Mouse (Mus musculus) 3134 (cell line): ENCODE data around the gene Dmrta2.
A peak's percentile ranks its signal among the peaks of the same experiment; 100 is the strongest.

Experiments
- DNase-seq: peaks from one replicate; pipeline ENCODE4 v3.0.0-alpha.2; 2011; ENCODE audit warnings: low spot score; ENCODE audit not compliant: insufficient read length; ENCODE audit errors: extremely low read depth

The Dmrta2 gene

DNA sequence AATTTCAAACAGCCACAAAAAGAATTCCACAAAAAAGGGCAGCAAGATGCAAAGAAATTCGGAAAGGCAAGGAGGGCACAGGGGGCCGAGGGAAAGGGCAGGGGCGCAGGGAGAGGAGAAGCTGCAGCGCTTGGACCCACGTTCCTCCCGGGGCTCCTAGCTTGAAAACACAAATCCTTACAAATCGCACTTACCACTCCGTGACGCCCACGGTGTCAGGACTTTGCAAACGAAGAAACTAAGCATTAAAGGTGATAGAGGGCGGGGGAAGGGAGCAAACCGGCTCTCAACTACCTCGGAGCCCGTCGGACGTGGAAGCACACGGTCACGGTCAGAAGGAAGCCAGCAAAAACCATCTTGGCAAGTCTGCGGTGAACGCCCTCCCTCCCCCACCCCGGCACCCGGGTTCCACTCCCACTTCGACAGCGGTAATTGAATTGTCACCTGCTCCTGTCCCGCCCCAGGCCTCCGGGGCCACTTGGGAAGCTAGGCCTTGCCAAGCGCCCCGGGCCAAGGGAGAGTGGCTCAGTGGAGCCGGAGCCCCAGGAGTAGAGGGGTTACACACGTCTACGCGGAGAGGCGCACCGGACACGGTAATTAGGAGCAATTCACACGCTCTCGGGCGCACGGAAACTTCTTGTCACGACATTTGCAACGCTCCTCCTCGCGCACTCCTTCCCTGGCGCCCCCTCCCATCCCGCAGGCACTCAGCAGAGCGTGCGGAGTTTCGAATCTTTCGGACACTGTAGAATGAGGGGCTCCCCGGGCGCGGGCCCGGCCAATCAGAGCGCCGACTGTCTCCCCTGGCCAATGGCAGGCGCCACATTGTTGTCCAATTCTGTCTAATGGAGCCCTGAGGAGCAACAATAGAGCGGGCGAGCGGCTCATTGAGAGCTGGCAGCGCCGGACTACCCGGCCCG, at the start of gene Dmrta2:
Dmrta2 (plus strand) TSS at position 906 of the 920 bp plus-strand sequence.
- DNase-seq: peak; percentile 91

DNA sequence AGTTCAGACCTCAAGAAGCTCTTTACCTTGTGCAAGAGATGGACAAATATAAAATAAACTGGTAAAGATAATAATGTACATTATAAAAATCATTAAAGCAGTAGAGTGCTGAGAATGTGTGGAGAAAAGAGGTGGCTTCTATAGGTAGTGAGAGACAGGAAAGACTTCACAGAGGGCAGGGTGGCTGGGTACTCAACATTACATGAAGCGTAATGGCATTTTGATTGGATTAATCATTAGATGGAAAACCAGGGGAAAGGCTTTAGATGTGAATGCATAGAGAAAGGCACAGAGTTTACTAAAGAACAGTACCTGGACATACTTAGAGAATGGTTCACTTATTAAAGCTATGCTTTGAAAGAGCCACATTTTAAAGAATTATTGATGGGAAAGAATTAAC, 48.8 kb upstream of the Dmrta2 start:
- DNase-seq: no peak

- no peak for DNase-seq
These were observed 47.4 kb upstream of the Dmrta2 start for GRCm38 (mm10) chr4:109930445-109930844.

DNA sequence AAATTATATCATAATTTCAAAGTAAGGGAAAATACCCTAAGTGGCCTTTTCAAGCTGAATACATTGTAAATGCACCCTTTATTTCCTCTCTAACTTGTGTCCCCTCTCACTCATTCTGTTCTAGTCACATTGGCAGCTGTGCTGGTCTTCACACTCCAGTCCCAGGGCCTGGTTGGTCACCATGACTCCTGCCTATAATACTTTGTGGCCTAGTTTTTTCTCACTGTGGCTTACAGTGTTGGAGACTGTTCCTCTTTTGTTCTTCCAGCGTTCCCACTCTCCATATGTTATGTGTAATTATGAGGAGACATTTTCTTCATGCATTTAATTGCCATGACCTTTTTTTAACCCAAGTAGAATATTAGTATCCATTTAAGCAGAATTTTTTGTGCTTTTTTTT, 46.9 kb upstream of the Dmrta2 start:
- DNase-seq: no peak

GRCm38 (mm10) chr4:109936557-109936956, 41.3 kb upstream of the Dmrta2 start:
- no peak for DNase-seq

GRCm38 (mm10) chr4:109939291-109939690, 38.6 kb upstream of the Dmrta2 start:
- DNase-seq: no peak

DNA sequence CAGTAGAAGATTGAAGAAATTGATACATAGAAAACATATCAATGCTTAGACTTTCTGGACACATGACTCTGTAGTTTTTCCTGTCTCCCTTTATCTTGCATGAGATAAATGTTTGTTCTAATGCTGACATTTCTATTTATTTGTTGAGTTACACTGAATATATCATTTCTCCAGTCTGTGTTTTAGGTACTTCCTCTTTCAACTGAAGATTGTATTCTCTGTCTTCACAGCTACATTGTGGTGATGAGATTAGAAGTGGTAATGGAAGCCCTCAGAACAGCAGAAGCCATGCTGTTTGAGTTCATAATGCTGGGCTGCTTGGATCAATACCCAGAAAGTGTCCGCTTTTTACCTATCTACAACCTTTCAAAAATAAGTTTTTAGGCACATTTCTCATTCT, 32.3 kb upstream of the Dmrta2 start:
- no peak for DNase-seq

- DNase-seq: no peak
These were observed 28.5 kb upstream of the Dmrta2 start for GRCm38 (mm10) chr4:109949307-109949706.

DNA sequence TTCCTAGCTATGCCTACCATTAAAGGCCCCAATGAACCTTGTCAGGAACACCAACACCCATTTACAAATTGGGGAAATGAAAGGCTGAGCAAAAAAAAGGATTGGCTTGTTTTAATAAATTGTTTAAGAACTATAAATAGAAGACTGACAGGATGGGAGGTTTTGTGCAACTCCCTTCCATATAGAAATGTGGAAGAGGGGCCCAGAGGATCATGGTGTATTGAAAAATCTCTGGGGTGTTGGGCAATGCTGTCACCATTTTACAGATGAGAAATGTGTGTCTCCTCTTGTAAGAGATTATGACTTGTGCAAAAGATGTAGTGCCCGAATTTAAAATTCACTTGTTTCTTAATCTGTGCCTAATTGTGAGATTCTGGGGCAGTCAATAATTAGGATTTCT, 24.3 kb upstream of the Dmrta2 start:
- no peak for DNase-seq

GRCm38 (mm10) chr4:109960201-109960935, 17.5 kb upstream of the Dmrta2 start:
- no peak for DNase-seq

- DNase-seq: no peak
These were observed 14.1 kb upstream of the Dmrta2 start for GRCm38 (mm10) chr4:109963570-109964279.

GRCm38 (mm10) chr4:109969561-109969960, 8.3 kb upstream of the Dmrta2 start:
- DNase-seq: no peak

DNA sequence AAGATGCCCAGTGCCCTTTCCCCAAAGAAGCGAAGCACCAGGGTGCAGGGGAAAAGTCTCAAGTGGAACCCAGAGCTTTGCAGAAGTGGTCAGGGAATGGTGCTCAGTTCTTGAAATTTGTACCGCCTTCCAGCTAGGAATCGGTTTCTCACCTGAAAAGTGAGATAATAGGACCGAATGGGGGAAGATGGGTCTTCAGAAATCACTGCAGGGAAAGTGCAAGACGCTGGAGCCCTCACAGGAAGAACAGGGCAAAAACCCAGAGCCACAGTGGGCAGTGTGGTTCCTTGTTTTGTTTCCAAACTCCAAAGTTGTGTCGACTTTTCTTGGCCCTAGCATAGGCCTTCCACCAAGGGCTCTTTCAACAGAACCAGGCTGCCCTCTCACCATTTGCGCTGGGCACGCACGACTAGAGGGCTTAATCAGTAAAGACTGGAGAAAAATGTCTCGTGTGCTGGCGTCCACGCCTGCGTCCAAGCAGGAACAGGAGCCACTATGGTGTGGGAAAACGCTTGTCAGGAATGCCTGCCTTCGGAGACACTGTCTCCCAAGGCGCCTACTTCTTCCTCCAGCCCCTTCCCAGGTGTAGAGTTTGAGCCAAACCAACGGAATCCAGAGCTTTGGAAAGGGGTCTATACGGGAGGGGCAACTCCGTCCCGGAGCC, 3.7 kb upstream of the Dmrta2 start:
- no peak for DNase-seq

- no peak for DNase-seq
These were observed 3.0 kb upstream of the Dmrta2 start for GRCm38 (mm10) chr4:109974655-109975380.

GRCm38 (mm10) chr4:109975381-109976240, 2.2 kb upstream of the Dmrta2 start:
- no peak for DNase-seq

GRCm38 (mm10) chr4:109976273-109977147, 1.3 kb upstream of the Dmrta2 start:
- DNase-seq: no peak

GRCm38 (mm10) chr4:109978068-109978857, 410 bp downstream of the Dmrta2 start:
- DNase-seq: no peak
